Mouse (Mus musculus) hindbrain, embryonic 14.5 days (tissue): Measurements from ENCODE around the gene Doc2g. TPM values are rescaled to one million over a fixed set of nuclear protein-coding genes. Genes with fewer than 3 reads are reported as not detected.
"Not testable (repeated sequence)": the region's sequence is repeated elsewhere in the genome, so short reads cannot be mapped to it uniquely, and the experiment has no call there.

ENCODE experiments used
- ATAC-seq: fragments of 200-750 bp; cut with Nextera tagmentation; 2 replicates; pipeline ENCODE4 v1.8.0; 2017; ENCODE audit warnings: moderate number of reproducible peaks, mild to moderate bottlenecking, moderate TSS enrichment, moderate library complexity; ENCODE audit not compliant: low FRiP score
- DNase-seq: peaks from one replicate; pipeline ENCODE4 v3.0.0-alpha.2; 2015; ENCODE audit warnings: low spot score
- H3K27ac ChIP-seq: fragments of 300-500 bp; sonication (generic); 2 replicates; pipeline ENCODE4 v1.5.1; 2014; ENCODE audit warnings: mild to moderate bottlenecking, moderate library complexity
- H3K27me3 ChIP-seq: fragments of 300-500 bp; sonication (generic); 2 replicates; pipeline ENCODE4 v1.6.1; 2014; ENCODE audit warnings: mild to moderate bottlenecking, low read length, mixed read lengths; ENCODE audit not compliant: control insufficient read depth, insufficient read depth
- H3K36me3 ChIP-seq: fragments of 300-500 bp; sonication (generic); replicated peaks from 2 replicates; pipeline ENCODE4 v1.6.1; 2014; ENCODE audit not compliant: control insufficient read depth, insufficient read depth
- H3K4me1 ChIP-seq: fragments of 300-500 bp; sonication (generic); replicated peaks from 2 replicates; pipeline ENCODE4 v1.6.1; 2014; ENCODE audit warnings: antibody characterized with exemption, low read length, mixed read lengths; ENCODE audit not compliant: control insufficient read depth, insufficient read depth
- H3K4me2 ChIP-seq: fragments of 300-500 bp; sonication (generic); replicated peaks from 2 replicates; pipeline ENCODE4 v1.6.1; 2014; ENCODE audit warnings: mild to moderate bottlenecking, moderate library complexity
- H3K4me3 ChIP-seq: fragments of 300-500 bp; sonication (generic); replicated peaks from 2 replicates; pipeline ENCODE4 v1.5.1; 2014; ENCODE audit warnings: mild to moderate bottlenecking, low read length
- H3K9ac ChIP-seq: fragments of 300-500 bp; sonication (generic); 2 replicates; pipeline ENCODE4 v1.6.1; 2014
- H3K9me3 ChIP-seq: fragments of 300-500 bp; sonication (generic); 2 replicates; pipeline ENCODE4 v1.6.1; 2016; ENCODE audit warnings: low read length; ENCODE audit not compliant: control insufficient read depth
- WGBS: fragments of 180-500 bp; shearing (Covaris S2); extraction: QIAGEN DNeasy Blood & Tissue Kit; methylation state at CpG from one replicate; pipeline ENCODE4 v1.1.7; 2014; 5-methylcytosine and 5-hydroxymethylcytosine counted together
- polyA plus RNA-seq: library from polyadenylated mRNA; unstranded; fragments of >200 nt; fragmentation: Nextera tagmentation; extraction: Ambion mirVana; gene quantifications from 2 replicates; pipeline ENCODE4 v1.2.1, GENCODE M21; 2014

The Doc2g gene
- polyA plus RNA-seq: 4.1 and 5.0 TPM in 2 replicates

DNA sequence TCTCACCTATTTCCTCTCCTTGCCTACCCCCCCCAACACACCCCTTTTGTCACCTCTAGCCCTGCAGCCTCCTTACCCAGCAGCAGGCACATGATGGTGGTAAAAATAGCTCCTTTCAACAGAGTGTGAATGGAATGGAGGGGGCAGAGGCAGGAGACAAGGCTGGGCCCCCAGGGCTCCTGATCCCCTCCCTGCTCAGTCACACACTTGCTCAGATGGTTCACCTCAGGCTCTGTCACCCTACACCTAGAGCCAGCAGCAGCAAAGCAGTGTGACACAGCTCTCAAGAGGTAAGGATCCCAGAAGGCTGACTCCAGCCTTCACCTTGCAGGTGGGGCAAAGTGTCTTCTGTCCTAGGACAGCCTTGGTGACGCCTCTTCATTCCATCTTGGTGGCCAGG is at the start of gene Doc2g:
TSS of gene Doc2g (plus strand) at position 202 of the 400 bp plus-strand sequence.
- H3K4me1 ChIP-seq: peaks cover 6% of the 10 kb centered on the region
- peaks cover 28% of the 10 kb centered on the region for H3K36me3 ChIP-seq
- no peak for ATAC-seq
- no peak within 1 kb of the TSS for H3K9ac ChIP-seq
- no peak within 1 kb of the TSS for H3K4me3 ChIP-seq
- no peaks in the 10 kb centered on the region for H3K9me3 ChIP-seq
- no peak within 1 kb of the TSS for H3K4me2 ChIP-seq
- no peak for DNase-seq
- no peaks in the 10 kb centered on the region for H3K27me3 ChIP-seq
- H3K27ac ChIP-seq: no peak within 1 kb of the TSS
- WGBS: 71% methylated on average over 1 of the region's 1 CpGs

DNA sequence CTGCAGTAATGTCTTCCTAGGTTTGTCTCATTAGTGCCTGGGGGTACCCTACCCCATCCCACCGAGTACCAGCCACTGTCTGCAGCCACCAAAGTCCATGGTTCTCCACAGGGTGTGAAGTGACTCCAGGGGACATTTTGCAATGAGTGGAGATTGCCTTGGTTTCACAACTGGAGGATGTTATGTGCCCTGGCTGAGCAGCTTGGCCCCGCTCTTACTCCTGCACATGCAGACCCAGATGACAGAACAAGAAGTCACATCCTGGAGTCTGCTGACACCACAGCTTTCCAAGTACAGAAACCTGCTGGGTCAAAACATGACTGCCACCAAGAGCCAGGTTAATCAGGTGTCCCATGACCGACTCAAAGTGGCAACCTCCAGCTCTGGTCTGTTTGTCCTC is 48.1 kb upstream of the Doc2g start:
- Histone ChIP-seq H3K4me3 (no peak overlapping the region), H3K36me3 (no peaks in the 10 kb centered on the region), H3K27ac (no peak overlapping the region), H3K9ac (no peak overlapping the region), H3K27me3 (no peaks in the 10 kb centered on the region), H3K9me3 (no peaks in the 10 kb centered on the region), H3K4me2 (no peak overlapping the region), H3K4me1 (no peaks in the 10 kb centered on the region)
- 83% methylated on average over 3 of the region's 3 CpGs for WGBS
- DNase-seq (no peak), ATAC-seq (no peak)

- Histone ChIP-seq H3K36me3 (no peaks in the 10 kb centered on the region), H3K4me2 (no peak overlapping the region), H3K4me3 (no peak overlapping the region), H3K9me3 (no peaks in the 10 kb centered on the region), H3K4me1 (no peaks in the 10 kb centered on the region), H3K27me3 (no peaks in the 10 kb centered on the region), H3K9ac (no peak overlapping the region), H3K27ac (no peak overlapping the region)
- no peak for DNase-seq
- 62% methylated on average over 4 of the region's 4 CpGs for WGBS
- no peak for ATAC-seq
These were observed 47.3 kb upstream of the Doc2g start for GRCm38 (mm10) chr19:3955804-3956203.

GRCm38 (mm10) chr19:3957296-3958036 is 45.6 kb upstream of the Doc2g start:
- not testable (repeated sequence) for H3K9ac ChIP-seq, ATAC-seq
- WGBS: 75% methylated on average over 5 of the region's 5 CpGs

DNA sequence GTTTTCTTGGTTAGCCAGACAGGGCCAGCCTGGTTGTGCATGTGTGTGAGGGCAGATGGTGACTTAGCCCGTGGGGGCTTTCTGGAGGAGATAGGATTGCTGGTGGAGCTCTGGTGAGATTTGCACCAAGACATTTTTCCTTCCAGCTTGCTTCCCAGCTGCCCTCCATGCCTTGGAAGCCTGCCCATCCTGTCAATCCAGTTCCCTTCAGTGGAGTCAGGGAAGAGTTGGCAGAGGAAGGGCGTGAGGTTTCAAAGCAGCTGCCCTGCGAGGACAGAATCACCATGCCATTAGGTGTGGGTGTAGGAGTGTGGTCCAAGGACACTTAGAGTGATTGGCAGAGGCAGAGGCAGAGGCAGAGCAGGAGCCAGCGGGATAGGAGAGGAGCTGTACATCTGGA is 44.6 kb upstream of the Doc2g start, which contains the start of gene Aldh3b3:
TSS of gene Aldh3b3 (plus strand) at position 176 of the 400 bp plus-strand sequence.
- no peak for DNase-seq
- Histone ChIP-seq H3K9me3 (no peaks in the 10 kb centered on the region), H3K9ac (no peak within 1 kb of the TSS), H3K4me1 (no peaks in the 10 kb centered on the region), H3K27ac (no peak within 1 kb of the TSS), H3K36me3 (no peaks in the 10 kb centered on the region), H3K4me2 (no peak within 1 kb of the TSS), H3K27me3 (no peaks in the 10 kb centered on the region), H3K4me3 (no peak within 1 kb of the TSS)
- ATAC-seq: no peak
- whole genome bisulfite sequencing: 73% methylated on average over 4 of the region's 4 CpGs

More at GRCm38 (mm10) chr19:3957296-3958036, 45.6 kb upstream of the Doc2g start:
- not testable (repeated sequence) for H3K9me3 ChIP-seq, H3K4me1 ChIP-seq, H3K4me2 ChIP-seq, H3K27me3 ChIP-seq, H3K36me3 ChIP-seq, H3K27ac ChIP-seq, H3K4me3 ChIP-seq, DNase-seq

GRCm38 (mm10) chr19:3959030-3959429 is 44.1 kb upstream of the Doc2g start:
- Histone ChIP-seq H3K4me2 (no peak overlapping the region), H3K9ac (no peak overlapping the region), H3K36me3 (no peaks in the 10 kb centered on the region), H3K4me3 (no peak overlapping the region), H3K9me3 (no peaks in the 10 kb centered on the region), H3K27me3 (no peaks in the 10 kb centered on the region), H3K4me1 (no peaks in the 10 kb centered on the region), H3K27ac (no peak overlapping the region)
- ATAC-seq: no peak
- DNase-seq: no peak

DNA sequence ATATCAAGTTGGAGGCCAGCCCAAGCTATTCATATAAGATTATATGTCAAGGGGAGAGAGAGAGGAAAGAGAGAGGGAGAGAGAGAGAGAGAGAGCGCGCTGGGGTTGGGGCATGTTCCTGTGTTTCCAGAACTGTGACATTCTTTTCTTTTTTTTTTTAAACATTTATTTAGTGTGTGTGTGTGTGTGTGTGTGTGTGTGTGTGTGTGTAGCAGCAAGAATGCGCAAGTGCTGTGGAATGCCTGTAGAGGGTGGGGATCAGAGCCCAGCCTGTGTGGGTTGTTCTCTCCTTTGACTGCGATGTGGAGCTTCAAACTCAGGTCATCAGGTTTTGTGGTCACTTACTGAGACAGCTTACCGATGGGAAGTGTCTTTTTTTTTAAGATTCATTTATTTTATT is 42.9 kb upstream of the Doc2g start:
- H3K9me3 ChIP-seq: no peaks in the 10 kb centered on the region
- H3K4me1 ChIP-seq: no peaks in the 10 kb centered on the region
- H3K36me3 ChIP-seq: no peaks in the 10 kb centered on the region
- no peaks in the 10 kb centered on the region for H3K27me3 ChIP-seq
- no peak overlapping the region for H3K4me3 ChIP-seq
- H3K27ac ChIP-seq: no peak overlapping the region
- WGBS: 88% methylated on average over 5 of the region's 5 CpGs
- no peak overlapping the region for H3K9ac ChIP-seq
- DNase-seq: no peak
- ATAC-seq: no peak
- H3K4me2 ChIP-seq: no peak overlapping the region

GRCm38 (mm10) chr19:3961805-3962204 is 41.3 kb upstream of the Doc2g start:
- H3K36me3 ChIP-seq, H3K4me2 ChIP-seq, H3K27ac ChIP-seq, H3K4me3 ChIP-seq, H3K9ac ChIP-seq, DNase-seq, H3K4me1 ChIP-seq, H3K27me3 ChIP-seq, ATAC-seq, H3K9me3 ChIP-seq: not testable (repeated sequence)
- 73% methylated on average over 6 of the region's 6 CpGs for WGBS

- WGBS: 16% methylated on average over 2 of the region's 2 CpGs
These were observed 40.6 kb upstream of the Doc2g start for GRCm38 (mm10) chr19:3962469-3962868.

More at GRCm38 (mm10) chr19:3962469-3962868, 40.6 kb upstream of the Doc2g start:
- ATAC-seq: no peak
- no peak for DNase-seq
- no peak overlapping the region for H3K4me2 ChIP-seq
- H3K9ac ChIP-seq: no peak overlapping the region
- H3K27ac ChIP-seq: no peak overlapping the region
- H3K27me3 ChIP-seq: no peaks in the 10 kb centered on the region
- no peak overlapping the region for H3K4me3 ChIP-seq
- H3K4me1 ChIP-seq: no peaks in the 10 kb centered on the region
- H3K36me3 ChIP-seq: no peaks in the 10 kb centered on the region
- H3K9me3 ChIP-seq: no peaks in the 10 kb centered on the region
